Mouse (Mus musculus): ENCODE data around the gene Lgmn. TPM values are rescaled to one million over a fixed set of nuclear protein-coding genes. Genes with fewer than 3 reads are reported as not detected.

Lgmn gene
- polyA plus RNA-seq, 1 experiment from 2014 or later: 59.7 TPM

- no peak for ATAC-seq (ENCODE audit: insufficient number of reproducible peaks, insufficient read depth, low FRiP score, low TSS enrichment, low read depth)
- Histone ChIP-seq H3K27me3 (0 out of 2 replicates have a peak, but pooled peaks cover 3% of the 10 kb centered on the region), H3K4me1 (replicated peaks) (no peaks in the 10 kb centered on the region), H3K9me3 (no peaks in the 10 kb centered on the region), H3K4me2 (peak overlapping the region; percentile 27), H3K9ac (replicated peaks) (no peak overlapping the region), H3K4me3 (replicated peaks) (no peak overlapping the region), H3K36me3 (peaks cover 21% of the 10 kb centered on the region), H3K27ac (no peak overlapping the region)
- WGBS: 29% methylated on average over 8 of the region's 8 CpGs
Observed at GRCm38 (mm10) chr12:102390042-102390441, 49.6 kb downstream of the Lgmn start.

GRCm38 (mm10) chr12:102387219-102387917 lies 52.2 kb downstream of the Lgmn start:
- H3K9me3 ChIP-seq: no peaks in the 10 kb centered on the region
- H3K4me3 ChIP-seq (replicated peaks): no peak overlapping the region
- no peaks in the 10 kb centered on the region for H3K36me3 ChIP-seq
- peak; percentile 79; the same call in 1 of the 2 replicates for ATAC-seq (ENCODE audit: insufficient number of reproducible peaks, insufficient read depth, low FRiP score, low TSS enrichment, low read depth)
- H3K4me1 ChIP-seq (replicated peaks): no peaks in the 10 kb centered on the region
- no peak overlapping the region for H3K4me2 ChIP-seq
- H3K9ac ChIP-seq (replicated peaks): no peak overlapping the region
- WGBS: 52% methylated on average over 16 of the region's 16 CpGs
- 0 out of 2 replicates have a peak, but pooled peaks cover 3% of the 10 kb centered on the region for H3K27me3 ChIP-seq
- H3K27ac ChIP-seq: no peak overlapping the region

- WGBS: 20% methylated on average over 3 of the region's 3 CpGs
- Histone ChIP-seq H3K4me3 (replicated peaks) (no peak overlapping the region), H3K36me3 (no peaks in the 10 kb centered on the region), H3K27ac (no peak overlapping the region), H3K9ac (replicated peaks) (no peak overlapping the region), H3K4me2 (no peak overlapping the region), H3K4me1 (replicated peaks) (no peaks in the 10 kb centered on the region), H3K9me3 (no peaks in the 10 kb centered on the region), H3K27me3 (0 out of 2 replicates have a peak, but pooled peaks cover 3% of the 10 kb centered on the region)
- ATAC-seq (ENCODE audit: insufficient number of reproducible peaks, insufficient read depth, low FRiP score, low TSS enrichment, low read depth): no peak; the same call in 1 of the 2 replicates
Observed at GRCm38 (mm10) chr12:102384819-102385218, 54.8 kb downstream of the Lgmn start.

- H3K36me3 ChIP-seq: no peaks in the 10 kb centered on the region
- no peak overlapping the region for H3K4me3 ChIP-seq (replicated peaks)
- ATAC-seq (ENCODE audit: insufficient number of reproducible peaks, insufficient read depth, low FRiP score, low TSS enrichment, low read depth): no peak
- H3K27ac ChIP-seq: no peak overlapping the region
- H3K4me1 ChIP-seq (replicated peaks): no peaks in the 10 kb centered on the region
- no peaks in the 10 kb centered on the region for H3K27me3 ChIP-seq
- H3K9me3 ChIP-seq: no peaks in the 10 kb centered on the region
- 78% methylated on average over 9 of the region's 9 CpGs for WGBS
- H3K9ac ChIP-seq (replicated peaks): no peak overlapping the region
- no peak overlapping the region for H3K4me2 ChIP-seq
Observed at GRCm38 (mm10) chr12:102383288-102383687, 56.3 kb downstream of the Lgmn start.

- Histone ChIP-seq H3K9ac (replicated peaks) (no peak overlapping the region), H3K27me3 (no peaks in the 10 kb centered on the region), H3K4me3 (replicated peaks) (no peak overlapping the region), H3K27ac (no peak overlapping the region), H3K9me3 (no peaks in the 10 kb centered on the region), H3K4me2 (no peak overlapping the region), H3K4me1 (replicated peaks) (no peaks in the 10 kb centered on the region), H3K36me3 (no peaks in the 10 kb centered on the region)
- 85% methylated on average over 8 of the region's 8 CpGs for WGBS
- no peak for ATAC-seq (ENCODE audit: insufficient number of reproducible peaks, insufficient read depth, low FRiP score, low TSS enrichment, low read depth)
Observed at GRCm38 (mm10) chr12:102382180-102382579, 57.4 kb downstream of the Lgmn start.

- Histone ChIP-seq H3K9me3 (no peaks in the 10 kb centered on the region), H3K27me3 (no peaks in the 10 kb centered on the region), H3K4me1 (replicated peaks) (peaks cover 23% of the 10 kb centered on the region), H3K36me3 (no peaks in the 10 kb centered on the region), H3K4me3 (replicated peaks) (no peak overlapping the region), H3K9ac (replicated peaks) (no peak overlapping the region), H3K4me2 (no peak overlapping the region), H3K27ac (no peak overlapping the region)
- 77% methylated on average over 3 of the region's 3 CpGs for WGBS
- ATAC-seq (ENCODE audit: insufficient number of reproducible peaks, insufficient read depth, low FRiP score, low TSS enrichment, low read depth): no peak
Observed at GRCm38 (mm10) chr12:102372322-102372721, 67.3 kb downstream of the Lgmn start.

GRCm38 (mm10) chr12:102370931-102371500 lies 68.6 kb downstream of the Lgmn start:
- no peaks in the 10 kb centered on the region for H3K36me3 ChIP-seq
- no peak overlapping the region for H3K27ac ChIP-seq
- H3K9ac ChIP-seq (replicated peaks): no peak overlapping the region
- no peak overlapping the region for H3K4me2 ChIP-seq
- 79% methylated on average over 4 of the region's 4 CpGs for WGBS
- ATAC-seq (ENCODE audit: insufficient number of reproducible peaks, insufficient read depth, low FRiP score, low TSS enrichment, low read depth): no peak
- no peak overlapping the region for H3K4me3 ChIP-seq (replicated peaks)
- H3K4me1 ChIP-seq (replicated peaks): peaks cover 23% of the 10 kb centered on the region
- no peaks in the 10 kb centered on the region for H3K9me3 ChIP-seq
- no peaks in the 10 kb centered on the region for H3K27me3 ChIP-seq

GRCm38 (mm10) chr12:102369488-102370235 lies 70.0 kb downstream of the Lgmn start:
- 74% methylated on average over 22 of the region's 22 CpGs for WGBS
- Histone ChIP-seq H3K9ac (replicated peaks) (no peak overlapping the region), H3K36me3 (no peaks in the 10 kb centered on the region), H3K4me1 (replicated peaks) (peaks cover 23% of the 10 kb centered on the region), H3K4me3 (replicated peaks) (no peak overlapping the region), H3K9me3 (no peaks in the 10 kb centered on the region), H3K27me3 (no peaks in the 10 kb centered on the region), H3K27ac (0 out of 2 replicates have a peak overlapping the region, but pooled peaks have one; percentile 7), H3K4me2 (no peak overlapping the region)
- no peak for ATAC-seq (ENCODE audit: insufficient number of reproducible peaks, insufficient read depth, low FRiP score, low TSS enrichment, low read depth)

- ATAC-seq (ENCODE audit: insufficient number of reproducible peaks, insufficient read depth, low FRiP score, low TSS enrichment, low read depth): no peak
- Histone ChIP-seq H3K4me2 (no peak overlapping the region), H3K27me3 (no peaks in the 10 kb centered on the region), H3K9me3 (no peaks in the 10 kb centered on the region), H3K36me3 (no peaks in the 10 kb centered on the region), H3K4me1 (replicated peaks) (peaks cover 23% of the 10 kb centered on the region), H3K27ac (no peak overlapping the region), H3K9ac (replicated peaks) (no peak overlapping the region), H3K4me3 (replicated peaks) (no peak overlapping the region)
- WGBS: 90% methylated on average over 14 of the region's 14 CpGs
Observed at GRCm38 (mm10) chr12:102368556-102368955, 71.1 kb downstream of the Lgmn start.

GRCm38 (mm10) chr12:102368066-102368465 lies 71.5 kb downstream of the Lgmn start:
- no peak for ATAC-seq (ENCODE audit: insufficient number of reproducible peaks, insufficient read depth, low FRiP score, low TSS enrichment, low read depth)
- no peak overlapping the region for H3K4me3 ChIP-seq (replicated peaks)
- H3K27ac ChIP-seq: no peak overlapping the region
- no peak overlapping the region for H3K9ac ChIP-seq (replicated peaks)
- 78% methylated on average over 7 of the region's 7 CpGs for WGBS
- no peak overlapping the region for H3K4me2 ChIP-seq
- H3K4me1 ChIP-seq (replicated peaks): peaks cover 23% of the 10 kb centered on the region
- no peaks in the 10 kb centered on the region for H3K9me3 ChIP-seq
- no peaks in the 10 kb centered on the region for H3K36me3 ChIP-seq
- no peaks in the 10 kb centered on the region for H3K27me3 ChIP-seq

GRCm38 (mm10) chr12:102367075-102367474 lies 72.5 kb downstream of the Lgmn start:
- no peaks in the 10 kb centered on the region for H3K9me3 ChIP-seq
- no peak overlapping the region for H3K4me3 ChIP-seq (replicated peaks)
- peaks cover 4% of the 10 kb centered on the region; the same call in 1 of the 2 replicates for H3K36me3 ChIP-seq
- no peak overlapping the region for H3K4me2 ChIP-seq
- H3K4me1 ChIP-seq (replicated peaks): peaks cover 23% of the 10 kb centered on the region
- no peak for ATAC-seq (ENCODE audit: insufficient number of reproducible peaks, insufficient read depth, low FRiP score, low TSS enrichment, low read depth)
- 74% methylated on average over 3 of the region's 3 CpGs for WGBS
- H3K27me3 ChIP-seq: no peaks in the 10 kb centered on the region
- no peak overlapping the region for H3K27ac ChIP-seq
- no peak overlapping the region for H3K9ac ChIP-seq (replicated peaks)
